Mouse (Mus musculus) CH12.LX (cell line): Measurements from ENCODE around the gene Hdac5.

Experiments used
- CTCF ChIP-seq, 2 experiments: IDR thresholded peaks in 1 of 2; conservative IDR thresholded peaks in 1 of 2; 2 replicates each; pipeline ENCODE4 v1.5.1; 2011 to 2012; ENCODE audit warnings: low read depth in 2 of 2, low read length in 2 of 2, improper control_type of control experiment in 1 of 2, inconsistent platforms in 1 of 2, mild to moderate bottlenecking in 1 of 2, moderate library complexity in 1 of 2
- MXI1 ChIP-seq: IDR thresholded peaks from 2 replicates; pipeline ENCODE4 v1.6.1; 2011; ENCODE audit warnings: mild to moderate bottlenecking, low read depth, low read length, improper control_type of control experiment
- ZKSCAN1 ChIP-seq: IDR thresholded peaks from 2 replicates; pipeline ENCODE4 v1.6.1; 2012; ENCODE audit warnings: low read depth, inconsistent platforms, low read length, improper control_type of control experiment, borderline replicate concordance

GRCm38 (mm10) chr11:102208846-102209245, 21.1 kb downstream of the Hdac5 start:
- TF ChIP-seq MXI1 (no peak), CTCF (conservative IDR thresholded peaks at IDR 0.05 in 1 of 2, IDR thresholded peaks at IDR 0.05 in 1 of 2; ENCODE audit: low read depth in 2 of 2, low read length in 2 of 2) (no peak), ZKSCAN1 (no peak)
